Mouse (Mus musculus) liver, postnatal 0 days (tissue): Measurements from ENCODE around the gene Sel1l2. TPM values are rescaled to one million over a fixed set of nuclear protein-coding genes. Genes with fewer than 3 reads are reported as not detected.
"Not testable (repeated sequence)": the region's sequence is repeated elsewhere in the genome, so short reads cannot be mapped to it uniquely, and the experiment has no call there.

Experiments used
- ATAC-seq: fragments of 200-750 bp; cut with Nextera tagmentation; 2 replicates; pipeline ENCODE4 v1.8.0; 2017; ENCODE audit warnings: mild to moderate bottlenecking, moderate library complexity
- DNase-seq: peaks from one replicate; pipeline ENCODE4 v3.0.0-alpha.2; 2016
- H3K27ac ChIP-seq: fragments of 300-500 bp; sonication (generic); 2 replicates; pipeline ENCODE4 v1.5.1; 2014; ENCODE audit warnings: antibody characterized with exemption, moderate library complexity, mild to moderate bottlenecking, low read depth
- H3K27me3 ChIP-seq: fragments of 300-500 bp; sonication (generic); 2 replicates; pipeline ENCODE4 v1.6.1; 2014; ENCODE audit warnings: low read length, control low read depth, mixed read lengths; ENCODE audit not compliant: insufficient read depth
- H3K36me3 ChIP-seq: fragments of 300-500 bp; sonication (generic); replicated peaks from 2 replicates; pipeline ENCODE4 v1.6.1; 2014; ENCODE audit warnings: mild to moderate bottlenecking, control low read depth, low read length, moderate library complexity, mixed read lengths; ENCODE audit not compliant: insufficient read depth
- H3K4me1 ChIP-seq: fragments of 300-500 bp; sonication (generic); 2 replicates; pipeline ENCODE4 v1.6.1; 2014; ENCODE audit warnings: antibody characterized with exemption, mild to moderate bottlenecking, control low read depth; ENCODE audit not compliant: insufficient read depth
- H3K4me2 ChIP-seq: fragments of 300-500 bp; sonication (generic); 2 replicates; pipeline ENCODE4 v1.6.1; 2014; ENCODE audit warnings: low read depth, mild to moderate bottlenecking, low read length, moderate library complexity, mixed read lengths
- H3K4me3 ChIP-seq: fragments of 300-500 bp; sonication (generic); 2 replicates; pipeline ENCODE4 v1.5.1; 2014; ENCODE audit warnings: low read depth, low read length
- H3K9ac ChIP-seq: fragments of 300-500 bp; sonication (generic); replicated peaks from 2 replicates; pipeline ENCODE4 v1.6.1; 2014; ENCODE audit warnings: mild to moderate bottlenecking, moderate library complexity
- H3K9me3 ChIP-seq: fragments of 300-500 bp; sonication (generic); 2 replicates; pipeline ENCODE4 v1.6.1; 2016; ENCODE audit warnings: mild to moderate bottlenecking, control low read depth, low read length, mixed read lengths
- CTCF ChIP-seq: sonication (generic); IDR thresholded peaks from 2 replicates; pipeline ENCODE4 v1.5.1; 2016; ENCODE audit warnings: antibody characterized with exemption, low read depth
- EP300 ChIP-seq: IDR thresholded peaks from 2 replicates; pipeline ENCODE4 v1.6.1; 2016; ENCODE audit warnings: antibody characterized with exemption, low read depth, mild to moderate bottlenecking
- whole genome bisulfite sequencing: fragments of 180-500 bp; shearing (Covaris S2); extraction: QIAGEN DNeasy Blood & Tissue Kit; methylation state at CpG from one replicate; pipeline ENCODE4 v1.1.7; 2014; ENCODE audit not compliant: insufficient replicate concordance; 5-methylcytosine and 5-hydroxymethylcytosine counted together
- polyA plus RNA-seq: library from polyadenylated mRNA; unstranded; fragments of >200 nt; fragmentation: Nextera tagmentation; extraction: Ambion mirVana; gene quantifications from 2 replicates; pipeline ENCODE4 v1.2.1, GENCODE M21; 2015

Sel1l2 gene
- polyA plus RNA-seq, 1 experiment from 2014 or later = not detected

DNA sequence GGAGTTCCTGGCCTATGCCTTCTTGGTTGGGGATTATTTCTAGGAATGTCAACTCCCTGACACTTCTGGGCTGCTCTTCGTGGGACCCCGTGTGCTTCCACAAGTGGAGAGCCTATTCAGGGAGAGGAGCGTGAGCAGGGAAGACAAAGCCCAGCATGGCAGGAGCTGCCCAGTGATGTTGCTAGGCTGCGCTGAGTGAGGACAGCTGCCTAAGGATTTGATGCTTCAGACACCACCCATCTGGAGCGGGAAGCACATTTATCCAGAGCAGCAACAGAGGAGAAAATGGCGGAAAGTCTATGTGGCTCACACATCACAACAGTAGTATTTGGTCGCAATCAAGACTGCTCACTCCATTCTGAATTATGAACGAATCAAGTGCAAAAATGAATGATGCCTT is 169.2 kb downstream of the Sel1l2 start:
- TF ChIP-seq EP300 (no peak), CTCF (no peak)
- DNase-seq (no peak), ATAC-seq (no peak)
- H3K4me3 ChIP-seq = no peak overlapping the region
- no peak overlapping the region for H3K9ac ChIP-seq
- H3K36me3 ChIP-seq = no peaks in the 10 kb centered on the region
- no peaks in the 10 kb centered on the region for H3K27me3 ChIP-seq
- H3K4me1 ChIP-seq = no peaks in the 10 kb centered on the region
- no peak overlapping the region for H3K27ac ChIP-seq
- 72% methylated on average over 8 of the region's 8 CpGs for WGBS
- H3K4me2 ChIP-seq = no peak overlapping the region
- H3K9me3 ChIP-seq = no peaks in the 10 kb centered on the region

DNA sequence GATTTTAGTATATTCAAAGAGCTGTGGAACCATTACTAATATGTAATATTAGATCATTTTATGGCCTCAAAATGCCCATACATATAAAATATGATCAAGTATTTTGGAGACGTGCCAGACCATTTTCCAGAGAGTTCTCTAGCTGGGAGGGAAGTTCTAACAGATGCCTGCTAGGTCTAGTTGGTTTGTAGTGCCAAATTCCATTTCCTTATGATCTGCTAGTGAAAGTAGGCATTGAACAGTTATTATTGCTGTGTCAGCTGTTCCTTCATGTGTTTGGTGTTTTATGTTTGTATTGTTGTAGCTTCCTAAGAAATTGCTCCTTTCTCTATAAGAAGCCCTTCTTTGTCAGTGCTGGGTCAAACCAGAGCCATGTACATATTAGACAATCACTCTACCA is 173.5 kb downstream of the Sel1l2 start:
- Histone ChIP-seq H3K9ac (no peak overlapping the region), H3K27me3 (no peaks in the 10 kb centered on the region), H3K36me3 (no peaks in the 10 kb centered on the region), H3K27ac (no peak overlapping the region), H3K9me3 (no peaks in the 10 kb centered on the region), H3K4me1 (no peaks in the 10 kb centered on the region), H3K4me3 (no peak overlapping the region), H3K4me2 (no peak overlapping the region)
- no peak for ATAC-seq
- no peak for DNase-seq
- WGBS = 73% methylated on average over 1 of the region's 1 CpGs
- TF ChIP-seq CTCF (no peak), EP300 (no peak)

DNA sequence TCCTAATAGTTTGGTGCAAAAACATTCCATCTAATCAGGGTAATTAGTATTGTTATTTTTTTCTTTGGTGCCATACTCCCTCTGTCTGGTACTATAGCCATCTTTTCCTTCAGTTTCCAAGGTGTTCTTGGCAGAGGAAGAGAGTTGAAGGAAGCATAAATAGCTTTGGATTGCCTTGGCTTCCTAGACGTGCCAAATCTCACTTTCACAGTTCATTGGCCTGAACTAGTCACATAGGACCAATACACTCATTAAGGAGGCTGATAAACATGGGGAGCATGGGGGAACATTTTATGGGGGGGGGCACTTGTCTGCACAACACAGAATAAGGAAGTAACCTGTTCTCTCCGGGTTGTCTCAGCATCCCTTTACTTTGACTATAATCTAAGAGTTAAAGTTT is 174.1 kb downstream of the Sel1l2 start:
- Histone ChIP-seq H3K36me3 (no peaks in the 10 kb centered on the region), H3K4me3 (no peak overlapping the region), H3K9ac (no peak overlapping the region), H3K27me3 (no peaks in the 10 kb centered on the region), H3K4me1 (no peaks in the 10 kb centered on the region), H3K9me3 (no peaks in the 10 kb centered on the region), H3K4me2 (no peak overlapping the region), H3K27ac (no peak overlapping the region)
- DNase-seq = no peak
- no peak for ATAC-seq
- 57% methylated on average over 2 of the region's 2 CpGs for WGBS
- no peak for TF ChIP-seq EP300
- no peak for TF ChIP-seq CTCF

- no peak overlapping the region for H3K27ac ChIP-seq
- H3K4me1 ChIP-seq = no peaks in the 10 kb centered on the region
- TF ChIP-seq EP300 = no peak
- no peak for TF ChIP-seq CTCF
- H3K4me3 ChIP-seq = no peak overlapping the region
- H3K9ac ChIP-seq = no peak overlapping the region
- H3K36me3 ChIP-seq = no peaks in the 10 kb centered on the region
- no peaks in the 10 kb centered on the region for H3K9me3 ChIP-seq
- DNase-seq (no peak), ATAC-seq (no peak)
- no peak overlapping the region for H3K4me2 ChIP-seq
- H3K27me3 ChIP-seq = no peaks in the 10 kb centered on the region
- 78% methylated on average over 4 of the region's 4 CpGs for WGBS
Measured at GRCm38 (mm10) chr2:140214519-140215027, 174.9 kb downstream of the Sel1l2 start.

GRCm38 (mm10) chr2:140203756-140204155 is 185.8 kb downstream of the Sel1l2 start:
- Histone ChIP-seq H3K4me1 (no peaks in the 10 kb centered on the region), H3K4me3 (no peak overlapping the region), H3K27ac (no peak overlapping the region), H3K27me3 (no peaks in the 10 kb centered on the region), H3K36me3 (peaks cover 10% of the 10 kb centered on the region), H3K9me3 (no peaks in the 10 kb centered on the region), H3K4me2 (no peak overlapping the region), H3K9ac (no peak overlapping the region)
- 89% methylated on average over 7 of the region's 7 CpGs for WGBS
- TF ChIP-seq CTCF (no peak), EP300 (no peak)
- ATAC-seq (no peak), DNase-seq (no peak)

- no peak for DNase-seq
- Histone ChIP-seq H3K4me1 (no peaks in the 10 kb centered on the region), H3K27me3 (no peaks in the 10 kb centered on the region), H3K4me2 (no peak overlapping the region), H3K27ac (no peak overlapping the region), H3K9me3 (no peaks in the 10 kb centered on the region), H3K36me3 (peaks cover 10% of the 10 kb centered on the region), H3K9ac (no peak overlapping the region), H3K4me3 (no peak overlapping the region)
- WGBS = 51% methylated on average over 5 of the region's 5 CpGs
- TF ChIP-seq CTCF (no peak), EP300 (no peak)
- no peak for ATAC-seq
Measured at GRCm38 (mm10) chr2:140202573-140202972, 186.9 kb downstream of the Sel1l2 start.

DNA sequence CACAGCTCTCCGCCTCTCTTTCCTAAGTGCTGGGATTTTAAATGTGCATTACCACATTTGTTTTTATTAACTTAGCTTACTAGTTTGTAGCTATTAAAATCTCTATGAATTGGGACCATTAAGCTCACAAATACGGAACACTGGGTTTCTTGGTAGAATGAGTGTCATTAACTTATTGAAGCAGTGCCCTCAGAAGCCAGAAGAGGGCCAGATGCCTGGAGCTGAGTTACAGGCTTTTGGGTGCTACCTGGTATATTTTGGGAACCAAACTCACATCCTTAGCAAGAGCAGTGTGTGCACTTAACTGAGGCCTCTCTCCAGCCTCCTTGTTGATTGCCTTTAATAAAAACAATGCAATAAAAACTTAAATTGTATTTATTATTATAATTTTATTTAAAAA is 188.8 kb downstream of the Sel1l2 start:
- no peaks in the 10 kb centered on the region for H3K27me3 ChIP-seq
- H3K9ac ChIP-seq = no peak overlapping the region
- no peaks in the 10 kb centered on the region for H3K4me1 ChIP-seq
- no peak overlapping the region for H3K27ac ChIP-seq
- H3K4me3 ChIP-seq = no peak overlapping the region
- no peaks in the 10 kb centered on the region for H3K9me3 ChIP-seq
- TF ChIP-seq CTCF (peak; percentile 16; the same call in 1 of the 2 replicates), EP300 (no peak)
- WGBS = 85% methylated on average over 2 of the region's 2 CpGs
- H3K4me2 ChIP-seq = no peak overlapping the region
- no peak for DNase-seq
- H3K36me3 ChIP-seq = peaks cover 10% of the 10 kb centered on the region
- ATAC-seq = no peak

GRCm38 (mm10) chr2:140185685-140186210 is 203.8 kb downstream of the Sel1l2 start:
- not testable (repeated sequence) for DNase-seq, H3K4me1 ChIP-seq, H3K4me2 ChIP-seq, H3K9ac ChIP-seq, ATAC-seq, H3K27me3 ChIP-seq, H3K27ac ChIP-seq, H3K4me3 ChIP-seq, H3K9me3 ChIP-seq
- 84% methylated on average over 3 of the region's 3 CpGs for WGBS
- peaks cover 15% of the 10 kb centered on the region for H3K36me3 ChIP-seq
